Mouse (Mus musculus) bone marrow macrophage, adult 2 months (primary cell): ENCODE measurements around the gene Gfpt1.
"Not testable (repeated sequence)": the region's sequence is repeated elsewhere in the genome, so short reads cannot be mapped to it uniquely, and the experiment has no call there.

ENCODE experiments used
- CTCF ChIP-seq: IDR thresholded peaks from 2 replicates; pipeline ENCODE4 v1.5.1; 2012; ENCODE audit warnings: low read depth, mild to moderate bottlenecking, low read length, moderate library complexity
- POLR2A ChIP-seq: IDR thresholded peaks from 2 replicates; pipeline ENCODE4 v1.6.1; 2012; ENCODE audit warnings: mild to moderate bottlenecking, low read depth, low read length, borderline replicate concordance

DNA sequence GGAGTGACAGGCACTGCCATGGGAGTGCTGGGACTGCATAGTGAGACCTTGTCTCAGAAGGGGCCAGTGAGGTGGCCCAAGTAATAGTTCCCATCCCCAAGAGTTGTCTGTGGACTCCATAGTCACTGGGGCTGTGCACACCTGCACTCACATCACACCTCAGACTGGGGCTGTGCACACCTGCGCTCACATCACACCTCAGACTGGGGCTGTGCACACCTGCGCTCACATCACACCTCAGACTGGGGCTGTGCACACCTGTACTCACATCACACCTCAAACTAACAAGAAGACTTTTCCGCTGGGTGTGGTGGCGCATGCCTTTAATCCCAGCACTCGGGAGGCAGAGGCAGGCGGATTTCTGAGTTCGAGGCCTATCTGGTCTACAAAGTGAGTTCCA, 6.1 kb downstream of the Gfpt1 start:
- not testable (repeated sequence) for TF ChIP-seq CTCF, POLR2A
